Mouse (Mus musculus) adrenal gland (tissue): ENCODE results near the gene Ehmt1.

Experiments
- intact Hi-C: fragments of 180-260 bp; cut with DNase I; formaldehyde crosslinking; loops from one replicate; pipeline ENCODE4 v1.15.1; 2025

Gene Ehmt1

GRCm38 (mm10) chr2:24912589-24912988 lies 6.8 kb downstream of the Ehmt1 start:
- intact Hi-C loops: no loop called here

- intact Hi-C loops: no loop called here
Observed at GRCm38 (mm10) chr2:24912189-24912588, 7.2 kb downstream of the Ehmt1 start.

GRCm38 (mm10) chr2:24910481-24910880 lies 8.9 kb downstream of the Ehmt1 start:
- intact Hi-C loops: no loop called here

GRCm38 (mm10) chr2:24905653-24906155 lies 13.7 kb downstream of the Ehmt1 start:
- intact Hi-C loops: no loop called here

GRCm38 (mm10) chr2:24904823-24905652 lies 14.4 kb downstream of the Ehmt1 start:
- intact Hi-C loops: no loop called here

- intact Hi-C loops: no loop called here
Observed at GRCm38 (mm10) chr2:24902999-24903398, 16.4 kb downstream of the Ehmt1 start.

GRCm38 (mm10) chr2:24901055-24901454 lies 18.4 kb downstream of the Ehmt1 start:
- intact Hi-C loops: no loop called here

GRCm38 (mm10) chr2:24899292-24899691 lies 20.1 kb downstream of the Ehmt1 start:
- intact Hi-C loops: no loop called here

GRCm38 (mm10) chr2:24896761-24897160 lies 22.7 kb downstream of the Ehmt1 start:
- intact Hi-C loops: no loop called here

GRCm38 (mm10) chr2:24894211-24894610 lies 25.2 kb downstream of the Ehmt1 start:
- intact Hi-C loops: no loop called here

- intact Hi-C loops: no loop called here
Observed at GRCm38 (mm10) chr2:24892318-24892717, 27.1 kb downstream of the Ehmt1 start.

- intact Hi-C loops: no loop called here
Observed at GRCm38 (mm10) chr2:24890541-24891447, 28.6 kb downstream of the Ehmt1 start.

- intact Hi-C loops: no loop called here
Observed at GRCm38 (mm10) chr2:24888895-24889294, 30.5 kb downstream of the Ehmt1 start.

GRCm38 (mm10) chr2:24880686-24881085 lies 38.7 kb downstream of the Ehmt1 start:
- intact Hi-C loops: no loop called here

- intact Hi-C loops: no loop called here
Observed at GRCm38 (mm10) chr2:24870952-24871351, 48.5 kb downstream of the Ehmt1 start.

- intact Hi-C loops: no loop called here
Observed at GRCm38 (mm10) chr2:24863010-24863409, 56.4 kb downstream of the Ehmt1 start.

- intact Hi-C loops: no loop called here
Observed at GRCm38 (mm10) chr2:24852408-24852807, 67.0 kb downstream of the Ehmt1 start.

GRCm38 (mm10) chr2:24846557-24846956 lies 72.9 kb downstream of the Ehmt1 start:
- intact Hi-C loops: no loop called here

GRCm38 (mm10) chr2:24845256-24845655 lies 74.2 kb downstream of the Ehmt1 start:
- intact Hi-C loops: no loop called here

- intact Hi-C loops: no loop called here
Observed at GRCm38 (mm10) chr2:24830614-24831013, 88.8 kb downstream of the Ehmt1 start.

- intact Hi-C loops: no loop called here
Observed at GRCm38 (mm10) chr2:24809746-24810145, 109.7 kb downstream of the Ehmt1 start.

- intact Hi-C loops: no loop called here
Observed at GRCm38 (mm10) chr2:24807691-24808090, 111.7 kb downstream of the Ehmt1 start.
